Mouse (Mus musculus): Measurements from ENCODE around the gene Hoxa5. TPM values are rescaled to one million over a fixed set of nuclear protein-coding genes. Genes with fewer than 3 reads are reported as not detected.

Gene Hoxa5
- polyA plus RNA-seq, 1 experiment from 2014 or later, result 21.4 TPM

- in situ Hi-C loops (cut with MboI; ENCODE audit: low pct_unique_long_range_greater_than_20kb), result loop anchor here (5.0 to 25.0 kb wide), 2 partner anchors 506 to 631 kb away; no protein-coding TSS in a partner anchor
- ATAC-seq, result no peak
- no peak for DNase-seq (ENCODE audit: low read depth, low spot score)
- POLR2A ChIA-PET, result interaction anchor here (1.2 to 37.4 kb wide), 5 partner anchors 7 to 41 kb away, joined by 5 to 778 read pairs (median 153); partner anchors contain the start of genes 5730596B20Rik, Gm28308, Hoxa10 and Hoxa11
- CTCF ChIA-PET, result interaction anchor here (1.1 to 5.0 kb wide), 11 partner anchors 9 to 353 kb away, joined by 3 to 23 read pairs (median 5); partner anchors contain the start of genes 5730596B20Rik, Hoxa10 and Hoxa9
- H3K27me3 ChIP-seq, result no peaks in the 10 kb centered on the region
- no peak for TF ChIP-seq CTCF (IDR thresholded peaks at IDR 0.05)
These were observed 14.3 kb upstream of the Hoxa5 start for GRCm38 (mm10) chr6:52218643-52219215.

- no peak for ATAC-seq
- no peak for TF ChIP-seq CTCF (IDR thresholded peaks at IDR 0.05)
- POLR2A ChIA-PET, result interaction anchor here (0.8 to 37.4 kb wide), 8 partner anchors 5 to 206 kb away, joined by 3 to 778 read pairs (median 80); partner anchors contain the start of genes 5730596B20Rik, Gm28308, Hoxa10 and Hoxa11
- in situ Hi-C loops (cut with MboI; ENCODE audit: low pct_unique_long_range_greater_than_20kb), result loop anchor here (5.0 to 25.0 kb wide), 2 partner anchors 506 to 631 kb away; no protein-coding TSS in a partner anchor
- H3K27me3 ChIP-seq, result no peaks in the 10 kb centered on the region
- CTCF ChIA-PET, result interaction anchor here (1.1 to 5.0 kb wide), 12 partner anchors 9 to 352 kb away, joined by 3 to 23 read pairs (median 4); partner anchors contain the start of genes 5730596B20Rik, Hoxa10 and Hoxa9
- DNase-seq (ENCODE audit: low read depth, low spot score), result no peak
These were observed 13.7 kb upstream of the Hoxa5 start for GRCm38 (mm10) chr6:52217895-52218642.

GRCm38 (mm10) chr6:52217459-52217768 lies 13.0 kb upstream of the Hoxa5 start:
- ChIA-PET CTCF (interaction anchor here (1.1 to 4.4 kb wide), 7 partner anchors 10 to 351 kb away, joined by 3 to 23 read pairs (median 5); partner anchors contain the start of genes Hoxa10 and Hoxa9), POLR2A (interaction anchor here (0.8 to 37.4 kb wide), 7 partner anchors 6 to 205 kb away, joined by 3 to 778 read pairs (median 6); partner anchors contain the start of genes 5730596B20Rik, Hoxa10, Hoxa11 and Hoxa4)
- in situ Hi-C loops (cut with MboI; ENCODE audit: low pct_unique_long_range_greater_than_20kb), result loop anchor here (5.0 to 25.0 kb wide), 2 partner anchors 505 to 630 kb away; no protein-coding TSS in a partner anchor
- ATAC-seq (no peak), DNase-seq (ENCODE audit: low read depth, low spot score) (no peak)
- no peak for TF ChIP-seq CTCF (IDR thresholded peaks at IDR 0.05)
- H3K27me3 ChIP-seq, result no peaks in the 10 kb centered on the region

- DNase-seq (ENCODE audit: low read depth, low spot score) (no peak), ATAC-seq (no peak)
- ChIA-PET POLR2A (interaction anchor here (0.8 to 37.4 kb wide), 6 partner anchors 6 to 204 kb away, joined by 3 to 778 read pairs (median 78); partner anchors contain the start of genes 5730596B20Rik, Hoxa10, Hoxa11 and Hoxa7), CTCF (interaction anchor here (1.7 to 4.4 kb wide), 3 partner anchors 14 to 224 kb away, joined by 4 to 23 read pairs (median 5); partner anchors contain the start of gene Hoxa9)
- no peaks in the 10 kb centered on the region for H3K27me3 ChIP-seq
- in situ Hi-C loops (cut with MboI; ENCODE audit: low pct_unique_long_range_greater_than_20kb), result loop anchor here (5.0 to 25.0 kb wide), 2 partner anchors 505 to 630 kb away; no protein-coding TSS in a partner anchor
- TF ChIP-seq CTCF (IDR thresholded peaks at IDR 0.05), result no peak
These were observed 12.5 kb upstream of the Hoxa5 start for GRCm38 (mm10) chr6:52216691-52217458.

GRCm38 (mm10) chr6:52215771-52216535 lies 11.6 kb upstream of the Hoxa5 start:
- DNase-seq (ENCODE audit: low read depth, low spot score), result no peak
- TF ChIP-seq CTCF (IDR thresholded peaks at IDR 0.05), result no peak
- POLR2A ChIA-PET, result interaction anchor here (1.5 to 37.4 kb wide), 4 partner anchors 7 to 38 kb away, joined by 4 to 778 read pairs (median 266); partner anchors contain the start of genes 5730596B20Rik, Hoxa10, Hoxa11 and Hoxa7
- no peak for ATAC-seq
- no peaks in the 10 kb centered on the region for H3K27me3 ChIP-seq
- CTCF ChIA-PET, result interaction anchor here (0.7 to 2.8 kb wide), 4 partner anchors 16 to 24 kb away, joined by 3 to 11 read pairs (median 4); partner anchors contain the start of genes Hoxa10 and Hoxa9
- in situ Hi-C loops (cut with MboI; ENCODE audit: low pct_unique_long_range_greater_than_20kb), result loop anchor here (5.0 to 25.0 kb wide), 2 partner anchors 504 to 629 kb away; no protein-coding TSS in a partner anchor

- in situ Hi-C loops (cut with MboI; ENCODE audit: low pct_unique_long_range_greater_than_20kb), result loop anchor here (5.0 to 25.0 kb wide), 2 partner anchors 503 to 628 kb away; no protein-coding TSS in a partner anchor
- no peak for TF ChIP-seq CTCF (IDR thresholded peaks at IDR 0.05)
- CTCF ChIA-PET, result interaction anchor here (0.7 to 2.9 kb wide), 6 partner anchors 8 to 31 kb away, joined by 3 to 21 read pairs (median 4); partner anchors contain the start of genes Hoxa10, Hoxa7 and Hoxa9
- no peaks in the 10 kb centered on the region for H3K27me3 ChIP-seq
- no peak for ATAC-seq
- POLR2A ChIA-PET, result interaction anchor here (11.3 to 37.4 kb wide), 3 partner anchors 8 to 37 kb away, joined by 153 to 778 read pairs (median 378); partner anchors contain the start of genes 5730596B20Rik, Hoxa10, Hoxa11 and Hoxa7
- DNase-seq (ENCODE audit: low read depth, low spot score), result no peak
These were observed 10.7 kb upstream of the Hoxa5 start for GRCm38 (mm10) chr6:52215070-52215469.

- in situ Hi-C loops (cut with MboI; ENCODE audit: low pct_unique_long_range_greater_than_20kb), result loop anchor here (25.0 kb wide), 1 partner anchor 502 kb away; no protein-coding TSS in a partner anchor
- DNase-seq (ENCODE audit: low read depth, low spot score) (no peak), ATAC-seq (no peak)
- CTCF ChIA-PET, result interaction anchor here (1.2 to 2.9 kb wide), 7 partner anchors 9 to 43 kb away, joined by 4 to 21 read pairs (median 5); partner anchors contain the start of genes Hoxa10, Hoxa7 and Hoxa9
- TF ChIP-seq CTCF (IDR thresholded peaks at IDR 0.05), result no peak
- H3K27me3 ChIP-seq, result no peaks in the 10 kb centered on the region
- POLR2A ChIA-PET, result interaction anchor here (11.3 to 37.4 kb wide), 3 partner anchors 9 to 37 kb away, joined by 153 to 778 read pairs (median 378); partner anchors contain the start of genes 5730596B20Rik, Hoxa10, Hoxa11 and Hoxa7
These were observed 9.9 kb upstream of the Hoxa5 start for GRCm38 (mm10) chr6:52214271-52214670.

All from Patski (cell line).